8 mouse cellular contexts compared by ENCODE assay signal in the genomic region with DNA sequence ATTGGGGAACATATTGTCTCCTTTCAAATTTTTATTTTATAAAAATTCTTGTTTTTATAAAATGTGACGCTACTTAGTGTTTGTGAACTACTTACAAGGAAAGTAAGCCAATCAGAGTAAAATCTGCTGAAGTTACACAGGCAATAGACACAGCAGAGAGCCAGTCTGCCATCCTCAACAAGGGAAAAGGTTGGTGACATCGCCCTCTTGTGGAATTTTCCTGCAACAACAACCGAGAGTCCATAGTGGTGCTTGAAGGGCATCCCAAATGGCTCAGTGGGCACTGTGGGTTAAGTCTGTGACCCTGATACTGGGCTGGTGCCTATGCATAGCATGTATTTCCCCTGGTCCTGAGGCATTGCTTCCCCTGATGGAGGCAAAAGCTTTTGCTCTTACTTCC. TPM values are rescaled to one million over a fixed set of nuclear protein-coding genes. Genes with fewer than 3 reads are reported as not detected.
DNase-seq lines count a peak whose midpoint lies in the region; ATAC-seq and TF ChIP-seq lines count a peak whose summit lies in the region.

No protein-coding gene starts in this region.

- no peak overlapping the region for H3K9ac ChIP-seq in liver, embryonic 12.5 days

- no peak overlapping the region for H3K4me3 ChIP-seq in liver, embryonic 12.5 days
- H3K4me3 ChIP-seq in olfactory bulb, adult 2 months (ENCODE audit: insufficient read depth, low read depth, low read length), result no peak overlapping the region

- no peak overlapping the region for H3K4me2 ChIP-seq in liver, embryonic 12.5 days

- H3K27ac ChIP-seq in liver, embryonic 12.5 days, result no peak overlapping the region
- no peak overlapping the region for H3K27ac ChIP-seq in olfactory bulb, adult 2 months (ENCODE audit: insufficient read depth, low read depth, low read length)

- no peaks in the 10 kb centered on the region for H3K36me3 ChIP-seq in liver, embryonic 12.5 days

- no peak for TF ChIP-seq POLR2A in olfactory bulb, adult 2 months (IDR thresholded peaks at IDR 0.05; ENCODE audit: insufficient read depth, low read depth, low read length)

- peaks cover 12% of the 10 kb centered on the region; the same call in 1 of the 2 replicates for H3K27me3 ChIP-seq in liver, embryonic 12.5 days (replicated peaks)

- 1% methylated on average over 3 of the region's 3 CpGs for WGBS in liver, embryonic 12.5 days (ENCODE audit: insufficient replicate concordance)
- 3% methylated on average over 3 of the region's 3 CpGs for WGBS in olfactory bulb, adult 2 months

- H3K4me1 ChIP-seq in liver, embryonic 12.5 days, result peaks cover 15% of the 10 kb centered on the region
- no peaks in the 10 kb centered on the region for H3K4me1 ChIP-seq in olfactory bulb, adult 2 months (ENCODE audit: control insufficient read depth, insufficient read depth, low read length)

- peak; percentile 75 for DNase-seq in liver
- DNase-seq in c-Kit-positive CD71-positive TER-119-positive erythroid progenitor cells, embryonic 14.5 days (ENCODE audit: low spot score), result peak; percentile 77
- peak; percentile 81 for DNase-seq in forelimb bud, embryonic 11.5 days (ENCODE audit: low read depth, low spot score)
- peak; percentile 60 for DNase-seq in hindlimb bud, embryonic 11.5 days (ENCODE audit: extremely low spot score, low read depth, low spot score)
- peak; percentile 84 for DNase-seq in left cerebral cortex, postnatal 4 days
- DNase-seq in thymus, adult 18-20 months, result peak; percentile 49 to 65

- H3K9me3 ChIP-seq in liver, embryonic 12.5 days (replicated peaks), result no peaks in the 10 kb centered on the region

- intact Hi-C loops in left cerebral cortex, postnatal 4 days (cut with DNase I), result loop anchor here (10.0 kb wide), 1 partner anchor 57 kb away; no protein-coding TSS in a partner anchor

- peak; percentile 46; the same call in 1 of the 2 replicates for TF ChIP-seq CTCF in olfactory bulb, adult 2 months (IDR thresholded peaks at IDR 0.05; ENCODE audit: insufficient read depth, low read depth, low read length)

- ATAC-seq in liver, embryonic 12.5 days, result no peak

RNA-seq across cellular contexts. Expression of gene Mtfmt, which starts 3.3 kb away (rescaled TPM):
- 11.7 and 12.9 TPM in 2 replicates for polyA plus RNA-seq in liver, embryonic 12.5 days (2016; fragmentation: Nextera tagmentation; extraction: Ambion mirVana)
- total RNA-seq in left cerebral cortex, postnatal 4 days (2021), result 10 to 100 TPM; 22.7 to 23.1 TPM
- not detected in 2 replicates for polyA plus RNA-seq in olfactory bulb, adult 2 months (2012; ENCODE audit: insufficient read depth, insufficient read length, low replicate concordance, missing spikeins)

RNA-seq across cellular contexts. Expression of gene Slc51b, which starts 9.5 kb away (rescaled TPM):
- 0.32 TPM in 1 of 2 replicates, not detected in the other for polyA plus RNA-seq in liver, embryonic 12.5 days (2016; fragmentation: Nextera tagmentation; extraction: Ambion mirVana)
- not detected for total RNA-seq in left cerebral cortex, postnatal 4 days (2021)
- polyA plus RNA-seq in olfactory bulb, adult 2 months (2012; ENCODE audit: insufficient read depth, insufficient read length, low replicate concordance, missing spikeins), result not detected in 2 replicates

RNA-seq across cellular contexts. Expression of gene Spg21, which starts 28.5 kb away (rescaled TPM):
- 29.9 and 31.1 TPM in 2 replicates for polyA plus RNA-seq in liver, embryonic 12.5 days (2016; fragmentation: Nextera tagmentation; extraction: Ambion mirVana)
- 10 to 100 TPM; 49.8 to 51.5 TPM for total RNA-seq in left cerebral cortex, postnatal 4 days (2021)
- polyA plus RNA-seq in olfactory bulb, adult 2 months (2012; ENCODE audit: insufficient read depth, insufficient read length, low replicate concordance, missing spikeins), result not detected in 2 replicates

RNA-seq across cellular contexts. Expression of gene Rasl12, which starts 33.9 kb away (rescaled TPM):
- polyA plus RNA-seq in liver, embryonic 12.5 days (2016; fragmentation: Nextera tagmentation; extraction: Ambion mirVana), result 0.35 and 0.45 TPM in 2 replicates
- 1 to 10 TPM; 4.3 to 4.4 TPM for total RNA-seq in left cerebral cortex, postnatal 4 days (2021)
- polyA plus RNA-seq in olfactory bulb, adult 2 months (2012; ENCODE audit: insufficient read depth, insufficient read length, low replicate concordance, missing spikeins), result not detected in 2 replicates

RNA-seq across cellular contexts. Expression of gene Kbtbd13, which starts 40.8 kb away (rescaled TPM):
- polyA plus RNA-seq in liver, embryonic 12.5 days (2016; fragmentation: Nextera tagmentation; extraction: Ambion mirVana), result 0.21 and 0.26 TPM in 2 replicates
- under 1 TPM; 0.18 to 0.36 TPM for total RNA-seq in left cerebral cortex, postnatal 4 days (2021)
- polyA plus RNA-seq in olfactory bulb, adult 2 months (2012; ENCODE audit: insufficient read depth, insufficient read length, low replicate concordance, missing spikeins), result not detected in 2 replicates

Comparison
In these comparisons a context has a peak if more than half of its experiments do, and no peak if none do; other contexts are left out.
1. RNA of gene Mtfmt, which starts 3.3 kb away (polyA plus RNA-seq): 11.7 to 12.9 TPM in liver, embryonic 12.5 days; not detected in olfactory bulb, adult 2 months; every median in the first group is over 10 times any median in the second.
2. RNA of gene Spg21, which starts 28.5 kb away (polyA plus RNA-seq): 29.9 to 31.1 TPM in liver, embryonic 12.5 days; not detected in olfactory bulb, adult 2 months; every median in the first group is over 10 times any median in the second.
3. Peak in every context shown above with its lines, with median percentiles within 50 percentile points of each other: DNase-seq.